10 mouse cellular contexts compared by ENCODE assay signal in the genomic region with DNA sequence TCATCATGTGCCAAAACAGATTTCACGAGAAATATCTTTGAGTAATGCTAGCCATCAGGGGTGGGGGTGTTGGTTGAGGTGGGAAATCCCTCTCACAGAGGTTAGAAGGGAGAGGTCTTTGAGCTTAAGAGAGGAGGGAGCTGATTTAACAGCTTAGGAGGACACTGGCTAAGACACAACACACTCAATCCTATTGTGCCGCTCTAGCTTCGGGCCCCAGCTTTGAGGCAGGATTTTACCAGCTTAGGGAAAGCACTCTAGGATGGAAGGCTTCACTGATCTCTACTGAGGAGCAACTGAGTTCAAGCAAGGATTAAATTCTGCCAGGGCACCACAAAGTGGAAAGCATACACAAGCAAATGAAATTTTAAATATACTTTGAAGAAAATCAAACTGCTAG. TPM values are rescaled to one million over a fixed set of nuclear protein-coding genes. Genes with fewer than 3 reads are reported as not detected.
DNase-seq lines count a peak whose midpoint lies in the region; ATAC-seq and TF ChIP-seq lines count a peak whose summit lies in the region.
"Had no signal": no experiment of that assay in that cellular context is flagged by ENCODE, and none has a peak within 500 bp of the region (broad histone marks: within the 10 kb centered on the region; RNA-seq: fewer than 3 reads in every experiment).

No protein-coding gene starts in this region.

- no peaks in the 10 kb centered on the region for H3K9me3 ChIP-seq in heart, embryonic 15.5 days (replicated peaks)
- H3K9me3 ChIP-seq in embryonic facial prominence, embryonic 11.5 days (replicated peaks; ENCODE audit: control insufficient read depth, low read length): no peaks in the 10 kb centered on the region
- no peaks in the 10 kb centered on the region for H3K9me3 ChIP-seq in hindbrain, postnatal 0 days (ENCODE audit: low read length)
- H3K9me3 ChIP-seq in midbrain, embryonic 16.5 days (replicated peaks; ENCODE audit: control insufficient read depth, low read length, poor library complexity, severe bottlenecking): no peaks in the 10 kb centered on the region

- H3K4me1 ChIP-seq in heart, embryonic 15.5 days (replicated peaks): peaks cover 23% of the 10 kb centered on the region
- no peaks in the 10 kb centered on the region; the same call in 1 of the 2 replicates for H3K4me1 ChIP-seq in embryonic facial prominence, embryonic 11.5 days (ENCODE audit: control insufficient read depth, insufficient read depth, low read length)
- peaks cover 21% of the 10 kb centered on the region for H3K4me1 ChIP-seq in hindbrain, postnatal 0 days (ENCODE audit: insufficient read depth, low read length)
- peaks cover 35% of the 10 kb centered on the region for H3K4me1 ChIP-seq in midbrain, embryonic 16.5 days (ENCODE audit: control insufficient read depth, insufficient read depth, low read length)

- no peak for ATAC-seq in heart, embryonic 15.5 days (replicated peaks; ENCODE audit: insufficient number of reproducible peaks, insufficient read depth, low FRiP score, low read depth)
- ATAC-seq in embryonic facial prominence, embryonic 11.5 days (replicated peaks; ENCODE audit: insufficient number of reproducible peaks, low FRiP score, low TSS enrichment, low read depth): no peak
- no peak for ATAC-seq in hindbrain, postnatal 0 days
- no peak for ATAC-seq in midbrain, embryonic 16.5 days

- 0 out of 2 replicates have a peak, but pooled peaks have one; percentile 2 for TF ChIP-seq CTCF in hindbrain, postnatal 0 days (IDR thresholded peaks at IDR 0.05; ENCODE audit: low read depth)

- peak overlapping the region; percentile 1; the same call in 1 of the 2 replicates for H3K4me2 ChIP-seq in heart, embryonic 15.5 days
- peak overlapping the region; percentile 13 for H3K4me2 ChIP-seq in embryonic facial prominence, embryonic 11.5 days (ENCODE audit: low read depth, low read length)
- H3K4me2 ChIP-seq in hindbrain, postnatal 0 days (ENCODE audit: low read depth, low read length): peak overlapping the region; percentile 5; the same call in 1 of the 2 replicates
- H3K4me2 ChIP-seq in midbrain, embryonic 16.5 days (ENCODE audit: low read length): peak overlapping the region; percentile 35

- no peak overlapping the region for H3K27ac ChIP-seq in heart, embryonic 15.5 days
- no peak overlapping the region for H3K27ac ChIP-seq in embryonic facial prominence, embryonic 11.5 days (replicated peaks; ENCODE audit: low read depth, low read length)
- no peak overlapping the region for H3K27ac ChIP-seq in hindbrain, postnatal 0 days
- H3K27ac ChIP-seq in midbrain, embryonic 16.5 days (ENCODE audit: low read length): no peak overlapping the region
- H3K27ac ChIP-seq: macrophage had no signal

- intact Hi-C loops in heart, postnatal 14 days (cut with DNase I): loop anchor here (2.0 to 5.0 kb wide), 3 partner anchors 14 to 100 kb away; a partner anchor contains a TSS

- 75% methylated on average over 3 of the region's 3 CpGs for WGBS in heart, embryonic 15.5 days
- WGBS in embryonic facial prominence, embryonic 11.5 days: 78% methylated on average over 3 of the region's 3 CpGs
- 65% methylated on average over 3 of the region's 3 CpGs for WGBS in hindbrain, postnatal 0 days
- 30% methylated on average over 3 of the region's 3 CpGs for WGBS in midbrain, embryonic 16.5 days

- DNase-seq in heart, postnatal 14 days: no peak
- no peak for DNase-seq in embryonic facial prominence, embryonic 11.5 days (ENCODE audit: low spot score)
- DNase-seq in hindbrain, postnatal 0 days (ENCODE audit: low spot score): no peak
- no peak for DNase-seq in cerebellum, postnatal 4 days (ENCODE audit: low spot score in 2 of 2)
- no peak for DNase-seq in layer of hippocampus, postnatal 25 days (ENCODE audit: extremely low spot score in 1 of 2, low spot score in 1 of 2)
- no peak for DNase-seq in frontal cortex, postnatal 10 days (ENCODE audit: low spot score in 2 of 2)
- DNase-seq: adrenal gland, adult 2 months had no signal

- H3K9ac ChIP-seq in heart, embryonic 15.5 days: no peak overlapping the region
- H3K9ac ChIP-seq in embryonic facial prominence, embryonic 11.5 days (replicated peaks; ENCODE audit: low read length): peak overlapping the region; percentile 27; the same call in 1 of the 2 replicates
- peak overlapping the region; percentile 10; the same call in 1 of the 2 replicates for H3K9ac ChIP-seq in hindbrain, postnatal 0 days (replicated peaks; ENCODE audit: low read length)
- H3K9ac ChIP-seq in midbrain, embryonic 16.5 days (ENCODE audit: low read depth, low read length): peak overlapping the region; percentile 28; the same call in 1 of the 2 replicates

- H3K4me3 ChIP-seq in heart, embryonic 15.5 days: no peak overlapping the region
- peak overlapping the region; percentile 10; the same call in 1 of the 2 replicates for H3K4me3 ChIP-seq in embryonic facial prominence, embryonic 11.5 days (ENCODE audit: low read depth, low read length)
- no peak overlapping the region for H3K4me3 ChIP-seq in hindbrain, postnatal 0 days (ENCODE audit: low read length)
- H3K4me3 ChIP-seq in midbrain, embryonic 16.5 days (ENCODE audit: low read depth, low read length): no peak overlapping the region

- peaks cover 24% of the 10 kb centered on the region for H3K36me3 ChIP-seq in heart, embryonic 15.5 days
- H3K36me3 ChIP-seq in embryonic facial prominence, embryonic 11.5 days (replicated peaks; ENCODE audit: control insufficient read depth, insufficient read depth, low read depth, low read length): peaks cover 9% of the 10 kb centered on the region; the same call in 1 of the 2 replicates
- peaks cover 7% of the 10 kb centered on the region; the same call in 1 of the 2 replicates for H3K36me3 ChIP-seq in hindbrain, postnatal 0 days (ENCODE audit: insufficient read depth, low read length)
- 0 out of 2 replicates have a peak, but pooled peaks cover 2% of the 10 kb centered on the region for H3K36me3 ChIP-seq in midbrain, embryonic 16.5 days (ENCODE audit: control insufficient read depth, insufficient read depth, low read length)

- no peaks in the 10 kb centered on the region for H3K27me3 ChIP-seq in heart, embryonic 15.5 days
- H3K27me3 ChIP-seq in embryonic facial prominence, embryonic 11.5 days (ENCODE audit: control insufficient read depth, insufficient read depth, low read length): no peaks in the 10 kb centered on the region
- H3K27me3 ChIP-seq in hindbrain, postnatal 0 days (ENCODE audit: insufficient read depth, low read length): no peaks in the 10 kb centered on the region
- no peaks in the 10 kb centered on the region for H3K27me3 ChIP-seq in midbrain, embryonic 16.5 days (ENCODE audit: control insufficient read depth, insufficient read depth, low read depth, low read length)

RNA-seq across cellular contexts. Expression of a gene that starts 2.1 kb away (rescaled TPM):
- 30.9 and 36.2 TPM in 2 replicates for polyA plus RNA-seq in heart, embryonic 15.5 days (2015; fragmentation: Nextera tagmentation; extraction: Ambion mirVana)
- 10 to 100 TPM; 15.1 to 15.4 TPM for total RNA-seq in heart, postnatal 14 days (2021)
- polyA plus RNA-seq in embryonic facial prominence, embryonic 11.5 days (2014; fragmentation: Nextera tagmentation; extraction: Ambion mirVana): 63.0 and 68.7 TPM in 2 replicates
- 41.0 and 55.2 TPM in 2 replicates for total RNA-seq in hindbrain, postnatal 0 days (2014; rRNA removed)
- 41.1 and 42.5 TPM in 2 replicates for polyA plus RNA-seq in hindbrain, postnatal 0 days (2015; fragmentation: Nextera tagmentation; extraction: Ambion mirVana)
- 55.0 and 61.6 TPM in 2 replicates for polyA plus RNA-seq in midbrain, embryonic 16.5 days (2015; fragmentation: Nextera tagmentation; extraction: Ambion mirVana)
- total RNA-seq in layer of hippocampus, postnatal 25 days (2021): 10 to 100 TPM; 35.3 to 36.4 TPM

RNA-seq across cellular contexts. Expression of a gene that starts 2.8 kb away (rescaled TPM):
- polyA plus RNA-seq in heart, embryonic 15.5 days (2015; fragmentation: Nextera tagmentation; extraction: Ambion mirVana): 2.6 and 3.1 TPM in 2 replicates
- total RNA-seq in heart, postnatal 14 days (2021): 10 to 100 TPM; 48.5 to 51.1 TPM
- polyA plus RNA-seq in embryonic facial prominence, embryonic 11.5 days (2014; fragmentation: Nextera tagmentation; extraction: Ambion mirVana): 6.7 and 6.8 TPM in 2 replicates
- 19.7 and 20.1 TPM in 2 replicates for total RNA-seq in hindbrain, postnatal 0 days (2014; rRNA removed)
- polyA plus RNA-seq in hindbrain, postnatal 0 days (2015; fragmentation: Nextera tagmentation; extraction: Ambion mirVana): 5.6 TPM in 2 replicates
- polyA plus RNA-seq in midbrain, embryonic 16.5 days (2015; fragmentation: Nextera tagmentation; extraction: Ambion mirVana): 5.3 and 6.2 TPM in 2 replicates
- 100 to 1,000 TPM; 109 to 120 TPM for total RNA-seq in layer of hippocampus, postnatal 25 days (2021)

RNA-seq across cellular contexts. Expression of a gene that starts 12.6 kb away (rescaled TPM):
- polyA plus RNA-seq in heart, embryonic 15.5 days (2015; fragmentation: Nextera tagmentation; extraction: Ambion mirVana): 0.36 TPM in 1 of 2 replicates, not detected in the other
- total RNA-seq in heart, postnatal 14 days (2021): not detected
- not detected in 2 replicates for polyA plus RNA-seq in embryonic facial prominence, embryonic 11.5 days (2014; fragmentation: Nextera tagmentation; extraction: Ambion mirVana)
- not detected in 2 replicates for total RNA-seq in hindbrain, postnatal 0 days (2014; rRNA removed)
- not detected in 2 replicates for polyA plus RNA-seq in hindbrain, postnatal 0 days (2015; fragmentation: Nextera tagmentation; extraction: Ambion mirVana)
- not detected in 2 replicates for polyA plus RNA-seq in midbrain, embryonic 16.5 days (2015; fragmentation: Nextera tagmentation; extraction: Ambion mirVana)
- 1 to 10 TPM in 1 of 2 experiments, not detected in 1; 4.5 TPM for total RNA-seq in layer of hippocampus, postnatal 25 days (2021)
- polyA plus RNA-seq: adrenal gland, adult 2 months had no signal

RNA-seq across cellular contexts. Expression of a gene that starts 14.6 kb away (rescaled TPM):
- polyA plus RNA-seq in heart, embryonic 15.5 days (2015; fragmentation: Nextera tagmentation; extraction: Ambion mirVana): 3.5 and 3.8 TPM in 2 replicates
- 1 to 10 TPM; 1.2 to 2.3 TPM for total RNA-seq in heart, postnatal 14 days (2021)
- polyA plus RNA-seq in embryonic facial prominence, embryonic 11.5 days (2014; fragmentation: Nextera tagmentation; extraction: Ambion mirVana): 6.0 and 8.0 TPM in 2 replicates
- 5.0 and 7.5 TPM in 2 replicates for total RNA-seq in hindbrain, postnatal 0 days (2014; rRNA removed)
- 4.4 and 4.7 TPM in 2 replicates for polyA plus RNA-seq in hindbrain, postnatal 0 days (2015; fragmentation: Nextera tagmentation; extraction: Ambion mirVana)
- 7.6 and 8.9 TPM in 2 replicates for polyA plus RNA-seq in midbrain, embryonic 16.5 days (2015; fragmentation: Nextera tagmentation; extraction: Ambion mirVana)
- total RNA-seq in layer of hippocampus, postnatal 25 days (2021): 1 to 10 TPM; 6.4 to 6.6 TPM

RNA-seq across cellular contexts. Expression of a gene that starts 18.6 kb away (rescaled TPM):
- polyA plus RNA-seq in heart, embryonic 15.5 days (2015; fragmentation: Nextera tagmentation; extraction: Ambion mirVana): 118 and 126 TPM in 2 replicates
- 10 to 100 TPM; 53.9 to 63.0 TPM for total RNA-seq in heart, postnatal 14 days (2021)
- polyA plus RNA-seq in embryonic facial prominence, embryonic 11.5 days (2014; fragmentation: Nextera tagmentation; extraction: Ambion mirVana): 199 and 202 TPM in 2 replicates
- 52.7 and 78.3 TPM in 2 replicates for total RNA-seq in hindbrain, postnatal 0 days (2014; rRNA removed)
- 171 and 178 TPM in 2 replicates for polyA plus RNA-seq in hindbrain, postnatal 0 days (2015; fragmentation: Nextera tagmentation; extraction: Ambion mirVana)
- 136 and 140 TPM in 2 replicates for polyA plus RNA-seq in midbrain, embryonic 16.5 days (2015; fragmentation: Nextera tagmentation; extraction: Ambion mirVana)
- 100 to 1,000 TPM; 112 to 130 TPM for total RNA-seq in layer of hippocampus, postnatal 25 days (2021)
